Mouse (Mus musculus) T-helper 1 cell (primary cell): ENCODE measurements around the gene Gab3.

Experiments used
- in situ Hi-C: fragments of 300-600 bp; cut with MboI, MseI; formaldehyde crosslinking; loops from one replicate; pipeline ENCODE4 v1.15.1; 2025; ENCODE audit warnings: high pct_unique_total_duplicates

Gab3 gene

GRCm38 (mm10) chrX:75084774-75085508, at the start of gene Gab3:
TSS of gene Gab3 (minus strand) at chrX:75085458.
- in situ Hi-C loops = no loop called here

GRCm38 (mm10) chrX:75130467-75131160, 45.4 kb upstream of the Gab3 start, which contains the start of gene Mpp1:
TSS of gene Mpp1 (minus strand) at chrX:75131016.
- in situ Hi-C loops = no loop called here

DNA sequence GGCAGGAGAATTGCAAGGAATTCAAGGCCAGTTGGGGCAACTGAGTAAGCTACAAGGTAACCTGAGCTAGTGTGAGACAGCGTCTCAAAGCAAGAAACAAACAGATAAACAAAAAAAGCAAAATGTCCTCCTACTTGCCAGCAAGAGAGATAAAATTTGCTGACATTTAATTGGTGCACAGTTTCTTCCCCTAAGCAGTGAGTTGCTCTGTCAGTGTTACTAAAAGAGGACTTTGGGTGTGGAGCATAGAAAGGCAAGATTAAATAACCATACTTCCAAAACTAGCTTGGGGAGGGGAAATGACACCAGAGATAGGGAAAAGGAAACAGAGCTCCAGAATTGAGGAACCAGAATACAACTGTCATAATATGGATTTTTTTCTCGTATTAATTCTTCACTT, 44.2 kb upstream of the Gab3 start:
- in situ Hi-C loops = no loop called here

DNA sequence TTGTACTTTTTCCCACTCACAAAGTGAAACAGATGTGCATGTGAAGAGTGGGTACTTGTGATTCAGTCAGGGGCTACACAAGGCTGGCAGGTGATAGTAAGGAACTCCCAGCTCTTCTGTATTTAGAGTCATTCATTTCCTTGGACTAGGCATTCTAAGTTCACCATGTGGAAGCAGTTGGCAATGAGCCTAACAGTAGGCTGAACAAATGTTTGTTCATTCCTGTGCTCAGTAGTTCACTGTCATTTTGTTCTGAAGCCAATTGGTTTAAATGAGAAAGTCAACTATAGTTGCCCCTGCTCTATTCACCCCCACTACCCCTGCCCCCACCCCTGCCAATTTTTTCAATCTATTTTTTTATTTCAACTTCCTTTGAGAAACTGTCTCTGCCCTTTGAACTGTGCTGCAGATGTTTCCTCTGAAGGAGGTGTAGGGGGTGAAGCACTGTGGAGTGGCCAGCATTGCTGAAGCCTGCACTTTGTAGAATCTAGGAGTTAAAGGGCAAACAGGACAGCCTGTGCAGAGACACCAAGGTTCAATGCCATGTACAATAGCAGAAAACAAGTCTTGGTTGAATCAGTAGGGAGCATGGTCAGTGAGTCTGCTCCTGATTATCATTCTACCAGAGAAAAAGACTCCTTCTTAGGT, 43.2 kb upstream of the Gab3 start:
- in situ Hi-C loops = no loop called here

- in situ Hi-C loops = no loop called here
Measured at GRCm38 (mm10) chrX:75126893-75127292, 41.6 kb upstream of the Gab3 start.

GRCm38 (mm10) chrX:75125606-75126005, 40.3 kb upstream of the Gab3 start:
- in situ Hi-C loops = no loop called here

GRCm38 (mm10) chrX:75115550-75115949, 30.3 kb upstream of the Gab3 start:
- in situ Hi-C loops = loop anchor here (25.0 kb wide), 1 partner anchor 1203 kb away; the partner anchor contains the start of genes Arhgap4 and Naa10

DNA sequence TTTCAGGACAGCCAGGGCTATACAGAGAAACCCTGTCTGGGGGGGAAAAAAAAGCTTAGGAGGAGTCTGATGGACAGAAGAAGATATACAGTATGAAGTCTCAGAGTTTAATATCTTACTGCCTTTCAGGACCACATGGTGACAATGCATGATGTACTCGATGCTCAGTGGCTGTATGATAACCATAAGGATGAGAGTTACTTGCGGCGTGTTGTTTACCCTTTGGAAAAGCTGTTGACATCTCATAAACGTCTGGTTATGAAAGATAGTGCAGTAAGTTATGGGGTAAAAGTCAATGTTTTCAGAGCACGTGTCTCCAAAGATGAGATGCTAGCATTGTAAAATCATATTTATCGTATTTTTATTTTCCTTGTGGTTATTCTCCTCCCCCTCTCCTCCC, 17.0 kb upstream of the Gab3 start:
- in situ Hi-C loops = loop anchor here (25.0 kb wide), 1 partner anchor 1190 kb away; the partner anchor contains the start of genes Arhgap4 and Naa10

DNA sequence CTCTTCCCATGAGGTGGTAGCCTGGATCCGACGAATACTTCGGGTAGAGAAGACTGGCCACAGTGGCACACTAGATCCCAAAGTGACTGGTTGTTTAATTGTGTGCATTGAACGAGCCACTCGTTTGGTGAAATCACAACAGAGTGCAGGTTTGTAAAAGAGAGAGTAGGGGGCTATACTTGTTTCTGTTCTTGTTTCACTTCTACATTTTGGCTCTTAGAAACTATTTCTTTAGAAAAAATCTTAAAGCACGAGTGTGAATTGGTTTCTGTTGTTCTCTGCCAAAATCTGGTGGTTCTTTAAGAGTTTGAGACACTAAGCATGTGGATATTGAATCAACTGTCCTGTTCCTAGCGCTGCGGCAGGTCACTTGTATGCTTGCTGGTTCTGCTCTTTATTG, 13.5 kb upstream of the Gab3 start:
- in situ Hi-C loops = loop anchor here (10.0 kb wide), 1 partner anchor 1034 kb away; no protein-coding TSS in a partner anchor

DNA sequence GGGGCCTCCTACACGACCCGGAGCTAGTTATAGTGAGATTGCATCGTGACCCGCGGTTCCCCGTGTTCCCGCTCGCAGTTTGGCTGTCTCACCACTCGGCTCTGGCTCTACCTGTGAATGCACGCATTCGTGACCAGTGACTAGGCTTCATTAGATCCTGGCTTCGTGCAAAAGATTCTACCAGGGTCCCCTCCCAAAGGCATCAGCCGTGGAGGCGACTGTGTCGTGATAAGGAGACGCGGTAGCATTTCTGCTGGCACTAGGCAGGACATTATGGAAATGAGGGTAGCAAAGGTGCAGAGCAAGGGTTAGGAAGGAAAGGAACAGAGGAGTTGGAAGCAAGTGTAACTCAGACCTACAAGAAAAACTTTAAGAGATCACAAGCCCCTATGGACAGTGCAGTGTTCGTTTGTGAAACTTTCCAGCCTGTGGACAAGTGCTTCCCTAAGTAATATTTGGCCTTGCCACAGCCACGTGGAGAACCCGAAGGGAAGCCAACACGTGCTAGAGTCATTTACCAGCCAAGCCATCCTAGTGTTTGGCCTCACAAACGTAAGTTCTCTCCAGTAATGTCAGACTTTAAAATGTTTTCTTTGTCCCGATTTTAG, 11.0 kb upstream of the Gab3 start:
- in situ Hi-C loops = loop anchor here (10.0 kb wide), 1 partner anchor 1031 kb away; no protein-coding TSS in a partner anchor

DNA sequence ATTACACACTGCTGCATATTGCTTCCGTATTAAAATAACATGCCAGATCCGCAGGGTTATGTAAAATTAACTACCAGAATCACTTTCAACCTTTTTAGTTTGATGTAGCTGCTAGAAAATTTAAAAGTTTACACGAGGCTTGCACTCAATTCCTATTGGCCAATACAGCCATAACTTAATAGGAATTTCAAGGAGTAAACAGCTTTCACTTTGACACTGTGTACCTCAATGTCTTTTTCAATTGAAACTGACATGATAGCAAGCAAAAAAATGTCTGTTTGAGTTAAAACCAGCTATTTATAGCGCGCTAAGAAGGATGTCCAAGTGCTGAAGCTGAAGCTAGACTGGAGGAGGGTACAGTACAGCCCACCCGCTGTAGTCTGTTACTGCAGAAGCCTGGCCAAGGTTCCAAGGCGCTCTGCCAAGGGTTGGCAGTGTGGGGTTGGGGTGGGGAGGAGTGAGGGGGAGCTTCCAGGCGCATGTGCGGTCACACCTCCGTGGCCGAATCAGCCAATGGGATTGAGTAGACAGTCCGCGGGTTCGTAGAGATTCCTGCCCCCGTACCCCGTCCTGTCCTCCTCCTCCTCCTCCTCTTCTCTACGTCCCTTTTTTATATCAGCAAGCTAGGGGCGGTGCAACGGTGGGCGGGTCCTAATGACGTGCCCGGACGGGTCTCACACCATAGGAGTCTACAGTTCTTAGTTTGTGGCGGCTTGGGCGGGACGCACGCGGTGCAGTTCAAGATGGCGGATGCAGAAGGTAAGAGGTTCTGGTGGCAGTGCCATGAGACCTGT, 10.3 kb upstream of the Gab3 start, which contains the start of gene Dkc1:
Dkc1 (plus strand) TSS at position 486 of the 794 bp plus-strand sequence.
- in situ Hi-C loops = loop anchor here (10.0 kb wide), 1 partner anchor 1031 kb away; no protein-coding TSS in a partner anchor

DNA sequence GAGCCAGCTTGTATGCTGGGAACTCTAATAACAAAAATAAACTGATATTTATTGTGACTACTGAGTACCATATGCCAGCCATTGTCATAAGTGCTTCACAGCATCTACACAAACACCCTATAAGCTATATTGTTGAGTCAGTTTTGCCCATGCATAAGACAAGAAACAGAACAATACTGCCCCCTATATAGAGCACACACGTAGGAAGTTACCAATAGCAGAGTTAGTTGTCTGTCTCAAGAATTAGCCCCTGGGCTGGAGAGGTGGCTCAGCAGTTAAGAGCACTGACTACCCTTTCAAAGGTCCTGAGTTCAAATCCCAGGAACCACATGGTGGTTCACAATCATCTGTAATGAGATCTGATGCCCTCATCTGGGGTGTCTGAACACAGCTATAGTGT, 396 bp upstream of the Gab3 start:
- in situ Hi-C loops = no loop called here

- in situ Hi-C loops = no loop called here
Measured at GRCm38 (mm10) chrX:75083982-75084773, 1.1 kb downstream of the Gab3 start.

DNA sequence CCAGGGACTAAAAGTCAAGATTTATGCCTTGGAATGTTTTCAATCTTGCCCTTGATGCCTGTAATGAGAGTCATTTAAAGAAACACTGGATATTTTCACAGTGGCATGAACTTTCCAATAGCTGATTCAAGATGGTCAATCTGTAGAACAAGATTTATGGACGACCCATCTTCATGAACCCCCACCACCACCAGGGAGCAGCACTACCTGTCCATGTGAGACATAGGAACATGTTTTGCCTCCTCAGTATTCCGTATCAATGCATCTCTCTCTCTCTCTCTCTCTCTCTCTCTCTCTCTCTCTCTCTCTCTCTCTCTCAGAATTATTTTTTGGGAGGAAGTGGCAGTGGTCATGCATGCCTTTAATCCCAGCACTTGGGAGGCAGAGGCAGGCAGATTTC, 2.9 kb downstream of the Gab3 start:
- in situ Hi-C loops = no loop called here

- in situ Hi-C loops = no loop called here
Measured at GRCm38 (mm10) chrX:75056120-75056775, 29.0 kb downstream of the Gab3 start.

DNA sequence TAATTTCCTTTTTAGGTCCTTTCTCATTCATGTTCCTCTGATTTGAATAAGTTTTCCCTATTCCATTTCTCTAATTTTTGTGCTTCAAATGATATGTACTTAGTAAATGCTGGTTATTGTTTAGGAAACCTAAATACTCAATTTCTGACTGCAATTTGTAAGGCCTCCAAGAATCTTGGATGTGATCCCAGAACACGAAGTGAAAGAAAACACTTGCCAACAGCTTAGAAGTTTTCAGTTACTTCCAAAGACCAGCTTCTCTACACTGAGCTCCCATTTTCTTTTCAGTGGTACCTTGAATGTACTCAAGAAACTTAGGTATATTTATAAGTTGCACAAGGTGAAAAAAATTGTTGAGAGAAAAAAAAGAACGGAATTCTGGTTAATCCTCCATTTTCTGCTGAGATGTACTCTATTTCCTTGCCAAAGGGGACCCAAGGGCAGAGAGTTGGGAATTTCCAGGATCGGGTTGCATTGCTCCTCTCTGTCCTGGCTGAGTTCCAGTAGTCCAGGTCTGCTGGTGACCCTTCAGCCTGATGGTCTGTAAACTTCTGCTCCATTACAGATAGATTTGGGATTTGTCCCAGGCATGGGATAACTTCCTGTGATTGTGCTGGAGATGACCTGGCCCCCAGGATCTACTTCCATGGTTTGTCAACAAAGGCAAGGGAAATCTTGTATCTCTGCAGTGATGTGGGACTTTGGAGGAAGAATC, 38.2 kb downstream of the Gab3 start:
- in situ Hi-C loops = no loop called here

DNA sequence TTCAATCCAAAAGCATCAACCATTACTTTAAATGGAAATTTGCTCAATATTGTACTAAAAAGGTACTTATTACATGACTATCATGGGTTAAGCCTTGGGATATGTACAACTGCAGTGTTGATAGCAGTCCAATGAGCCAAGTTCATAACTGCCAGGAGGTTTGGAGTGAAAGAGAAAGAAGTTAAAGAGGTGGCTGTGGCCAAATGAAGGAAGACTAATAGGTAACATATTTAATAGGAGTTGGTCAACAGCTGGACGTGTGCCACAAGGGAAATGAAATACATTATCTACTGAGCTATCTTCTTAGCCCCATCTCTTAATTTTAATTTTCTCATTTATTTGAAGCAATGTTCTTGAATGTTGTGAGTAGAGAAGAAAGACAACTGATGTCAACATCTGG, 39.3 kb downstream of the Gab3 start:
- in situ Hi-C loops = no loop called here

DNA sequence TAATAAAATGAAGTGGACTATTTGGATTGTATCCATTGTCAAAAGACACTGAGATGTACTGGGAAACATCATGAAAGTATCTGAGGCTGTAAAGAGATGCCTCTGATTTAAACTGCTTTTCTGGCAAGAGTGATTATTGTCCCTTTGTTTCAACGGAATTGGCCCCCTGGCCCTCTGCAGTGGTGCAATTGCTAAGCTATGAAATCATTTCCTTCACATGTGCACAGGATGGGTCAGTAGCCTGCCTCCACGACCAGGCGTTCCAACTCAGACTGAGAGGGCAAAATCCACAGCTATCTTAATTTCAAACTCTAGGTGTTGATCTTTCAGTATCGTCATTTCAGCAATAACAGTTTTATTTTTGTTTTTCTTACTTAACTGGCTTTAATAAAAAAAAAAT, 40.7 kb downstream of the Gab3 start:
- in situ Hi-C loops = no loop called here

DNA sequence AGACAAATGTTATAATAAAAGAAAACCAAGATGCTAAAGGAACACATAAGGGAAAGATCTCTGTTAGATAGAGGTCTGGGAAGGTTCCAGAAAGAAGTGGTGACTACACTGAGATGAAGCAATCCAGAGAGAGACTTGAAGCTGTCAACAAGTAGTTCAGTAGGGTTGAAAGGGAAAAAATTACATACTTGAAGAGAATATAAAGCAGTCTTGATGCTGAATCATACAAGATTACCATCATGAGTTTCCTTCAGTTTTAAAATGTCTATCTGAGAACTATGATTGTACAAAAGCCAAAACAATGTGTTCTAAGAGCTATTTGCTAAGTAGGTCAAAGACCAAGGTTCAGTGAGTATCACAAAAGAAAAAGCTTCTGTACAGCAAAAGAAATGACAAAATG, 48.6 kb downstream of the Gab3 start:
- in situ Hi-C loops = no loop called here
